In genomic region chr17:56283316-56283715, GRCm38 (mm10) we compare ENCODE assay signal across 19 mouse cellular contexts. TPM values are rescaled to one million over a fixed set of nuclear protein-coding genes. Genes with fewer than 3 reads are reported as not detected.
A peak's percentile ranks its signal among the peaks of the same experiment; 100 is the strongest.
DNase-seq lines count a peak whose midpoint lies in the region; ATAC-seq and TF ChIP-seq lines count a peak whose summit lies in the region.
"Had no signal": no experiment of that assay in that cellular context is flagged by ENCODE, and none has a peak within 500 bp of the region (broad histone marks: within the 10 kb centered on the region; RNA-seq: fewer than 3 reads in every experiment).

No protein-coding gene starts in this region.

- no peak for TF ChIP-seq EP300 in liver, postnatal 0 days (IDR thresholded peaks at IDR 0.05; ENCODE audit: low read depth)

- no peaks in the 10 kb centered on the region for H3K4me1 ChIP-seq in hindbrain, postnatal 0 days (ENCODE audit: insufficient read depth, low read length)
- no peaks in the 10 kb centered on the region for H3K4me1 ChIP-seq in hindbrain, embryonic 16.5 days (ENCODE audit: control insufficient read depth, insufficient read depth, low read depth, low read length)
- peaks cover 58% of the 10 kb centered on the region for H3K4me1 ChIP-seq in liver, embryonic 12.5 days
- peaks cover 34% of the 10 kb centered on the region for H3K4me1 ChIP-seq in liver, postnatal 0 days (ENCODE audit: insufficient read depth)

- no peak overlapping the region for H3K4me3 ChIP-seq in hindbrain, postnatal 0 days (ENCODE audit: low read length)
- no peak overlapping the region for H3K4me3 ChIP-seq in hindbrain, embryonic 16.5 days (ENCODE audit: low read length)
- H3K4me3 ChIP-seq in liver, embryonic 12.5 days: no peak overlapping the region
- no peak overlapping the region for H3K4me3 ChIP-seq in liver, postnatal 0 days (ENCODE audit: low read depth, low read length)
- H3K4me3 ChIP-seq: embryonic facial prominence, embryonic 12.5 days; heart, embryonic 15.5 days; hindbrain, embryonic 13.5 days; neural tube, embryonic 12.5 days had no signal

- DNase-seq in hindbrain, postnatal 0 days (ENCODE audit: low spot score): no peak
- no peak for DNase-seq in liver, postnatal 0 days
- peak; percentile 55 for DNase-seq in right cerebral cortex, postnatal 14 days
- DNase-seq in heart, adult 11 months: no peak
- DNase-seq: B cell, adult 2 months; cerebellum, postnatal 25 days; kidney, adult 9 months; lung, adult 2 months had no signal

- H3K9me3 ChIP-seq in hindbrain, postnatal 0 days (ENCODE audit: low read length): no peaks in the 10 kb centered on the region
- no peaks in the 10 kb centered on the region for H3K9me3 ChIP-seq in hindbrain, embryonic 16.5 days (ENCODE audit: control insufficient read depth, low read length)
- H3K9me3 ChIP-seq in liver, embryonic 12.5 days (replicated peaks): no peaks in the 10 kb centered on the region
- no peaks in the 10 kb centered on the region for H3K9me3 ChIP-seq in liver, postnatal 0 days (ENCODE audit: low read length)
- H3K9me3 ChIP-seq: embryonic facial prominence, embryonic 12.5 days; heart, embryonic 15.5 days; hindbrain, embryonic 13.5 days; neural tube, embryonic 12.5 days had no signal

- H3K36me3 ChIP-seq in hindbrain, postnatal 0 days (ENCODE audit: insufficient read depth, low read length): no peaks in the 10 kb centered on the region
- no peaks in the 10 kb centered on the region for H3K36me3 ChIP-seq in hindbrain, embryonic 16.5 days (ENCODE audit: control insufficient read depth, insufficient read depth, low read length)
- peaks cover 72% of the 10 kb centered on the region for H3K36me3 ChIP-seq in liver, embryonic 12.5 days
- H3K36me3 ChIP-seq in liver, postnatal 0 days (replicated peaks; ENCODE audit: insufficient read depth, low read length): peaks cover 62% of the 10 kb centered on the region

- no peak for TF ChIP-seq CTCF in hindbrain, postnatal 0 days (IDR thresholded peaks at IDR 0.05; ENCODE audit: low read depth)
- TF ChIP-seq CTCF in liver, postnatal 0 days (IDR thresholded peaks at IDR 0.05; ENCODE audit: low read depth): no peak

- ATAC-seq in hindbrain, postnatal 0 days: no peak
- no peak for ATAC-seq in hindbrain, embryonic 16.5 days
- ATAC-seq in liver, embryonic 12.5 days: no peak
- no peak for ATAC-seq in liver, postnatal 0 days
- peak; percentile 55 for ATAC-seq in granulocyte monocyte progenitor cell, adult 5-6 weeks (replicated peaks; ENCODE audit: poor library complexity, severe bottlenecking)
- no peak for ATAC-seq in megakaryocyte-erythroid progenitor cell, adult 5-6 weeks (replicated peaks; ENCODE audit: low FRiP score, low TSS enrichment, poor library complexity, severe bottlenecking)

- no peak overlapping the region for H3K9ac ChIP-seq in hindbrain, postnatal 0 days (replicated peaks; ENCODE audit: low read length)
- H3K9ac ChIP-seq in hindbrain, embryonic 16.5 days (ENCODE audit: low read depth, low read length): no peak overlapping the region
- no peak overlapping the region for H3K9ac ChIP-seq in liver, embryonic 12.5 days
- no peak overlapping the region for H3K9ac ChIP-seq in liver, postnatal 0 days (replicated peaks)
- H3K9ac ChIP-seq: embryonic facial prominence, embryonic 12.5 days; heart, embryonic 15.5 days; neural tube, embryonic 12.5 days had no signal

- 84% methylated on average over 8 of the region's 8 CpGs for WGBS in hindbrain, postnatal 0 days
- WGBS in hindbrain, embryonic 16.5 days: 93% methylated on average over 8 of the region's 8 CpGs
- 71% methylated on average over 8 of the region's 8 CpGs for WGBS in liver, embryonic 12.5 days (ENCODE audit: insufficient replicate concordance)
- 71% methylated on average over 8 of the region's 8 CpGs for WGBS in liver, postnatal 0 days (ENCODE audit: insufficient replicate concordance)

- H3K27me3 ChIP-seq in hindbrain, postnatal 0 days (ENCODE audit: insufficient read depth, low read length): no peaks in the 10 kb centered on the region
- no peaks in the 10 kb centered on the region for H3K27me3 ChIP-seq in hindbrain, embryonic 16.5 days (replicated peaks; ENCODE audit: control insufficient read depth, insufficient read depth, low read length)
- no peaks in the 10 kb centered on the region for H3K27me3 ChIP-seq in liver, embryonic 12.5 days (replicated peaks)
- H3K27me3 ChIP-seq in liver, postnatal 0 days (ENCODE audit: insufficient read depth, low read length): no peaks in the 10 kb centered on the region
- H3K27me3 ChIP-seq: embryonic facial prominence, embryonic 12.5 days; heart, embryonic 15.5 days; hindbrain, embryonic 13.5 days; neural tube, embryonic 12.5 days had no signal

- peak overlapping the region; percentile 58 for H3K27ac ChIP-seq in hindbrain, postnatal 0 days
- H3K27ac ChIP-seq in hindbrain, embryonic 16.5 days (ENCODE audit: low read depth, low read length): no peak overlapping the region
- H3K27ac ChIP-seq in liver, embryonic 12.5 days: 0 out of 2 replicates have a peak overlapping the region, but pooled peaks have one; percentile 1
- no peak overlapping the region for H3K27ac ChIP-seq in liver, postnatal 0 days (ENCODE audit: low read depth)
- H3K27ac ChIP-seq: embryonic facial prominence, embryonic 12.5 days; heart, embryonic 15.5 days; hindbrain, embryonic 13.5 days; neural tube, embryonic 12.5 days had no signal

- H3K4me2 ChIP-seq in hindbrain, postnatal 0 days (ENCODE audit: low read depth, low read length): no peak overlapping the region
- H3K4me2 ChIP-seq in hindbrain, embryonic 16.5 days (ENCODE audit: low read length): no peak overlapping the region
- no peak overlapping the region for H3K4me2 ChIP-seq in liver, embryonic 12.5 days
- H3K4me2 ChIP-seq in liver, postnatal 0 days (ENCODE audit: low read depth, low read length): no peak overlapping the region
- H3K4me2 ChIP-seq: embryonic facial prominence, embryonic 12.5 days; heart, embryonic 15.5 days; hindbrain, embryonic 13.5 days; neural tube, embryonic 12.5 days had no signal

RNA-seq across cellular contexts. Expression of gene Ticam1, which starts 6.7 kb away (rescaled TPM):
- total RNA-seq in hindbrain, postnatal 0 days (2014; rRNA removed): 3.1 and 3.4 TPM in 2 replicates
- 1.2 and 1.3 TPM in 2 replicates for polyA plus RNA-seq in hindbrain, postnatal 0 days (2015; fragmentation: Nextera tagmentation; extraction: Ambion mirVana)
- polyA plus RNA-seq in hindbrain, embryonic 16.5 days (2015; fragmentation: Nextera tagmentation; extraction: Ambion mirVana): 1.5 and 1.9 TPM in 2 replicates
- polyA plus RNA-seq in liver, embryonic 12.5 days (2016; fragmentation: Nextera tagmentation; extraction: Ambion mirVana): 3.8 and 4.1 TPM in 2 replicates
- 2.6 and 3.1 TPM in 2 replicates for polyA plus RNA-seq in liver, postnatal 0 days (2015; fragmentation: Nextera tagmentation; extraction: Ambion mirVana)
- total RNA-seq in granulocyte monocyte progenitor cell, adult 5-6 weeks (2014; fragmentation: Nextera tagmentation): 8.2 and 14.5 TPM in 2 replicates
- total RNA-seq in granulocyte monocyte progenitor cell, adult 5-6 weeks (2017): 2.7 and 6.1 TPM in 2 replicates
- 5.8 and 8.4 TPM in 2 replicates for total RNA-seq in megakaryocyte-erythroid progenitor cell, adult 5-6 weeks (2014; fragmentation: Nextera tagmentation)
- 2.2 and 3.2 TPM in 2 replicates for total RNA-seq in megakaryocyte-erythroid progenitor cell, adult 5-6 weeks (2017)

RNA-seq across cellular contexts. Expression of gene Plin3, which starts 9.4 kb away (rescaled TPM):
- 12.4 and 13.9 TPM in 2 replicates for total RNA-seq in hindbrain, postnatal 0 days (2014; rRNA removed)
- polyA plus RNA-seq in hindbrain, postnatal 0 days (2015; fragmentation: Nextera tagmentation; extraction: Ambion mirVana): 16.0 and 17.0 TPM in 2 replicates
- polyA plus RNA-seq in hindbrain, embryonic 16.5 days (2015; fragmentation: Nextera tagmentation; extraction: Ambion mirVana): 15.5 and 21.1 TPM in 2 replicates
- polyA plus RNA-seq in liver, embryonic 12.5 days (2016; fragmentation: Nextera tagmentation; extraction: Ambion mirVana): 28.3 and 30.2 TPM in 2 replicates
- 25.8 and 26.8 TPM in 2 replicates for polyA plus RNA-seq in liver, postnatal 0 days (2015; fragmentation: Nextera tagmentation; extraction: Ambion mirVana)
- total RNA-seq in granulocyte monocyte progenitor cell, adult 5-6 weeks (2014; fragmentation: Nextera tagmentation): 17.0 and 19.3 TPM in 2 replicates
- total RNA-seq in granulocyte monocyte progenitor cell, adult 5-6 weeks (2017): 29.0 and 29.2 TPM in 2 replicates
- total RNA-seq in megakaryocyte-erythroid progenitor cell, adult 5-6 weeks (2014; fragmentation: Nextera tagmentation): 4.8 and 6.8 TPM in 2 replicates
- total RNA-seq in megakaryocyte-erythroid progenitor cell, adult 5-6 weeks (2017): 3.7 and 6.1 TPM in 2 replicates

RNA-seq across cellular contexts. Expression of gene Arrdc5, which starts 16.8 kb away (rescaled TPM):
- not detected in 2 replicates for total RNA-seq in hindbrain, postnatal 0 days (2014; rRNA removed)
- polyA plus RNA-seq in hindbrain, postnatal 0 days (2015; fragmentation: Nextera tagmentation; extraction: Ambion mirVana): not detected in 2 replicates
- not detected in 2 replicates for polyA plus RNA-seq in hindbrain, embryonic 16.5 days (2015; fragmentation: Nextera tagmentation; extraction: Ambion mirVana)
- not detected in 2 replicates for polyA plus RNA-seq in liver, embryonic 12.5 days (2016; fragmentation: Nextera tagmentation; extraction: Ambion mirVana)
- not detected in 2 replicates for polyA plus RNA-seq in liver, postnatal 0 days (2015; fragmentation: Nextera tagmentation; extraction: Ambion mirVana)
- total RNA-seq in granulocyte monocyte progenitor cell, adult 5-6 weeks (2014; fragmentation: Nextera tagmentation): not detected in 2 replicates
- total RNA-seq in granulocyte monocyte progenitor cell, adult 5-6 weeks (2017): not detected in 2 replicates
- total RNA-seq in megakaryocyte-erythroid progenitor cell, adult 5-6 weeks (2014; fragmentation: Nextera tagmentation): not detected in 2 replicates
- total RNA-seq in megakaryocyte-erythroid progenitor cell, adult 5-6 weeks (2017): not detected in 2 replicates
- total RNA-seq: heart, adult 18-20 months had no signal
- polyA plus RNA-seq: embryonic facial prominence, embryonic 12.5 days; heart, embryonic 15.5 days; hindbrain, embryonic 13.5 days; large intestine, adult 2 months; limb, embryonic 11.5 days; lung, adult 2 months; neural tube, embryonic 12.5 days had no signal

RNA-seq across cellular contexts. Expression of gene Uhrf1, which starts 19.8 kb away (rescaled TPM):
- total RNA-seq in hindbrain, postnatal 0 days (2014; rRNA removed): 28.2 and 31.4 TPM in 2 replicates
- 18.8 and 20.5 TPM in 2 replicates for polyA plus RNA-seq in hindbrain, postnatal 0 days (2015; fragmentation: Nextera tagmentation; extraction: Ambion mirVana)
- 23.3 and 28.2 TPM in 2 replicates for polyA plus RNA-seq in hindbrain, embryonic 16.5 days (2015; fragmentation: Nextera tagmentation; extraction: Ambion mirVana)
- polyA plus RNA-seq in liver, embryonic 12.5 days (2016; fragmentation: Nextera tagmentation; extraction: Ambion mirVana): 153 and 154 TPM in 2 replicates
- polyA plus RNA-seq in liver, postnatal 0 days (2015; fragmentation: Nextera tagmentation; extraction: Ambion mirVana): 37.8 and 43.5 TPM in 2 replicates
- 149 and 159 TPM in 2 replicates for total RNA-seq in granulocyte monocyte progenitor cell, adult 5-6 weeks (2014; fragmentation: Nextera tagmentation)
- total RNA-seq in granulocyte monocyte progenitor cell, adult 5-6 weeks (2017): 168 and 171 TPM in 2 replicates
- 151 and 161 TPM in 2 replicates for total RNA-seq in megakaryocyte-erythroid progenitor cell, adult 5-6 weeks (2014; fragmentation: Nextera tagmentation)
- total RNA-seq in megakaryocyte-erythroid progenitor cell, adult 5-6 weeks (2017): 150 and 161 TPM in 2 replicates

RNA-seq across cellular contexts. Expression of gene Fem1a, which starts 26.7 kb away (rescaled TPM):
- total RNA-seq in hindbrain, postnatal 0 days (2014; rRNA removed): 47.0 and 49.2 TPM in 2 replicates
- 15.1 and 15.7 TPM in 2 replicates for polyA plus RNA-seq in hindbrain, postnatal 0 days (2015; fragmentation: Nextera tagmentation; extraction: Ambion mirVana)
- polyA plus RNA-seq in hindbrain, embryonic 16.5 days (2015; fragmentation: Nextera tagmentation; extraction: Ambion mirVana): 17.4 and 18.2 TPM in 2 replicates
- 10.2 and 10.7 TPM in 2 replicates for polyA plus RNA-seq in liver, embryonic 12.5 days (2016; fragmentation: Nextera tagmentation; extraction: Ambion mirVana)
- 5.1 and 5.2 TPM in 2 replicates for polyA plus RNA-seq in liver, postnatal 0 days (2015; fragmentation: Nextera tagmentation; extraction: Ambion mirVana)
- total RNA-seq in granulocyte monocyte progenitor cell, adult 5-6 weeks (2014; fragmentation: Nextera tagmentation): 16.8 and 17.3 TPM in 2 replicates
- total RNA-seq in granulocyte monocyte progenitor cell, adult 5-6 weeks (2017): 25.6 and 26.5 TPM in 2 replicates
- 15.8 and 19.2 TPM in 2 replicates for total RNA-seq in megakaryocyte-erythroid progenitor cell, adult 5-6 weeks (2014; fragmentation: Nextera tagmentation)
- 19.2 and 21.7 TPM in 2 replicates for total RNA-seq in megakaryocyte-erythroid progenitor cell, adult 5-6 weeks (2017)

Comparison
In these comparisons a context has a peak if more than half of its experiments do, and no peak if none do; other contexts are left out.
1. H3K27ac ChIP-seq: peak in hindbrain, postnatal 0 days (single experiment) and liver, embryonic 12.5 days (single experiment); none in hindbrain, embryonic 16.5 days (single experiment) and liver, postnatal 0 days (single experiment).